Mouse (Mus musculus): ENCODE data around the gene Gm42417. TPM values are rescaled to one million over a fixed set of nuclear protein-coding genes. Genes with fewer than 3 reads are reported as not detected.

Gm42417 gene
- total and polyA plus RNA-seq, 3 experiments = 0.15 TPM; not detected in 2

GRCm38 (mm10) chr1:36531461-36531860 lies 7.8 kb downstream of the Gm42417 start:
- TF ChIP-seq CTCF (IDR thresholded peaks at IDR 0.05; ENCODE audit: low read depth, low read length) (no peak), POLR2AphosphoS5 (IDR thresholded peaks at IDR 0.05; ENCODE audit: insufficient replicate concordance, low read depth, low read length) (no peak), GATA2 (IDR thresholded peaks at IDR 0.05; ENCODE audit: borderline replicate concordance, low read depth, low read length) (no peak), TAL1 (conservative IDR thresholded peaks at IDR 0.05; ENCODE audit: low read depth, low read length) (no peak), GATA1 (IDR thresholded peaks at IDR 0.05; ENCODE audit: borderline replicate concordance, low read length) (no peak)
- H3K4me3 ChIP-seq (ENCODE audit: low read depth, low read length) = peak overlapping the region; percentile 0; the same call in 1 of the 2 replicates
- H3K27me3 ChIP-seq (ENCODE audit: insufficient read depth, low read length) = no peaks in the 10 kb centered on the region; the same call in 1 of the 2 replicates
- H3K36me3 ChIP-seq (replicated peaks) = peaks cover 84% of the 10 kb centered on the region
- DNase-seq (ENCODE audit: low spot score) = no peak
- H3K9me3 ChIP-seq (replicated peaks) = no peaks in the 10 kb centered on the region
- H3K4me1 ChIP-seq (ENCODE audit: insufficient read depth, low read depth, low read length) = peaks cover 20% of the 10 kb centered on the region
- no peak for ATAC-seq (ENCODE audit: extremely low read depth, insufficient number of reproducible peaks, low FRiP score, poor library complexity, severe bottlenecking)

GRCm38 (mm10) chr1:36530962-36531361 lies 8.3 kb downstream of the Gm42417 start:
- TF ChIP-seq TAL1 (conservative IDR thresholded peaks at IDR 0.05; ENCODE audit: low read depth, low read length) = no peak
- no peak for TF ChIP-seq GATA1 (IDR thresholded peaks at IDR 0.05; ENCODE audit: borderline replicate concordance, low read length)
- TF ChIP-seq POLR2AphosphoS5 (IDR thresholded peaks at IDR 0.05; ENCODE audit: insufficient replicate concordance, low read depth, low read length) = no peak
- no peak for TF ChIP-seq CTCF (IDR thresholded peaks at IDR 0.05; ENCODE audit: low read depth, low read length)
- no peak for TF ChIP-seq GATA2 (IDR thresholded peaks at IDR 0.05; ENCODE audit: borderline replicate concordance, low read depth, low read length)
- ATAC-seq (ENCODE audit: extremely low read depth, insufficient number of reproducible peaks, low FRiP score, poor library complexity, severe bottlenecking) = no peak
- Histone ChIP-seq H3K9me3 (replicated peaks) (no peaks in the 10 kb centered on the region), H3K4me1 (ENCODE audit: insufficient read depth, low read depth, low read length) (peaks cover 20% of the 10 kb centered on the region), H3K36me3 (replicated peaks) (peaks cover 84% of the 10 kb centered on the region), H3K4me3 (ENCODE audit: low read depth, low read length) (no peak overlapping the region), H3K27me3 (ENCODE audit: insufficient read depth, low read length) (no peaks in the 10 kb centered on the region; the same call in 1 of the 2 replicates)
- DNase-seq (ENCODE audit: low spot score) = no peak

GRCm38 (mm10) chr1:36530485-36530884 lies 8.7 kb downstream of the Gm42417 start:
- Histone ChIP-seq H3K27me3 (ENCODE audit: insufficient read depth, low read length) (no peaks in the 10 kb centered on the region; the same call in 1 of the 2 replicates), H3K4me1 (ENCODE audit: insufficient read depth, low read depth, low read length) (peaks cover 20% of the 10 kb centered on the region), H3K4me3 (ENCODE audit: low read depth, low read length) (no peak overlapping the region), H3K9me3 (replicated peaks) (no peaks in the 10 kb centered on the region), H3K36me3 (replicated peaks) (peaks cover 84% of the 10 kb centered on the region)
- no peak for ATAC-seq (ENCODE audit: extremely low read depth, insufficient number of reproducible peaks, low FRiP score, poor library complexity, severe bottlenecking)
- no peak for DNase-seq (ENCODE audit: low spot score)
- TF ChIP-seq CTCF (IDR thresholded peaks at IDR 0.05; ENCODE audit: low read depth, low read length) (no peak), GATA1 (IDR thresholded peaks at IDR 0.05; ENCODE audit: borderline replicate concordance, low read length) (no peak), POLR2AphosphoS5 (IDR thresholded peaks at IDR 0.05; ENCODE audit: insufficient replicate concordance, low read depth, low read length) (no peak), GATA2 (IDR thresholded peaks at IDR 0.05; ENCODE audit: borderline replicate concordance, low read depth, low read length) (no peak), TAL1 (conservative IDR thresholded peaks at IDR 0.05; ENCODE audit: low read depth, low read length) (no peak)

- Histone ChIP-seq H3K27me3 (ENCODE audit: insufficient read depth, low read length) (no peaks in the 10 kb centered on the region; the same call in 1 of the 2 replicates), H3K36me3 (replicated peaks) (peaks cover 84% of the 10 kb centered on the region), H3K4me3 (ENCODE audit: low read depth, low read length) (no peak overlapping the region), H3K9me3 (replicated peaks) (no peaks in the 10 kb centered on the region), H3K4me1 (ENCODE audit: insufficient read depth, low read depth, low read length) (peaks cover 20% of the 10 kb centered on the region)
- ATAC-seq (ENCODE audit: extremely low read depth, insufficient number of reproducible peaks, low FRiP score, poor library complexity, severe bottlenecking) (no peak), DNase-seq (ENCODE audit: low spot score) (no peak)
- no peak for TF ChIP-seq TAL1 (conservative IDR thresholded peaks at IDR 0.05; ENCODE audit: low read depth, low read length)
- no peak for TF ChIP-seq POLR2AphosphoS5 (IDR thresholded peaks at IDR 0.05; ENCODE audit: insufficient replicate concordance, low read depth, low read length)
- no peak for TF ChIP-seq GATA2 (IDR thresholded peaks at IDR 0.05; ENCODE audit: borderline replicate concordance, low read depth, low read length)
- TF ChIP-seq CTCF (IDR thresholded peaks at IDR 0.05; ENCODE audit: low read depth, low read length) = no peak
- no peak for TF ChIP-seq GATA1 (IDR thresholded peaks at IDR 0.05; ENCODE audit: borderline replicate concordance, low read length)
These were observed 9.4 kb downstream of the Gm42417 start for GRCm38 (mm10) chr1:36529875-36530274.

- Histone ChIP-seq H3K4me3 (ENCODE audit: low read depth, low read length) (no peak overlapping the region), H3K27me3 (ENCODE audit: insufficient read depth, low read length) (no peaks in the 10 kb centered on the region; the same call in 1 of the 2 replicates), H3K36me3 (replicated peaks) (peaks cover 85% of the 10 kb centered on the region), H3K9me3 (replicated peaks) (no peaks in the 10 kb centered on the region), H3K4me1 (ENCODE audit: insufficient read depth, low read depth, low read length) (peaks cover 14% of the 10 kb centered on the region)
- ATAC-seq (ENCODE audit: extremely low read depth, insufficient number of reproducible peaks, low FRiP score, poor library complexity, severe bottlenecking) = no peak
- TF ChIP-seq POLR2AphosphoS5 (IDR thresholded peaks at IDR 0.05; ENCODE audit: insufficient replicate concordance, low read depth, low read length) = no peak
- no peak for TF ChIP-seq TAL1 (conservative IDR thresholded peaks at IDR 0.05; ENCODE audit: low read depth, low read length)
- DNase-seq (ENCODE audit: low spot score) = no peak
These were observed 10.0 kb downstream of the Gm42417 start for GRCm38 (mm10) chr1:36529274-36529673.

- ATAC-seq (ENCODE audit: extremely low read depth, insufficient number of reproducible peaks, low FRiP score, poor library complexity, severe bottlenecking) (no peak), DNase-seq (ENCODE audit: low spot score) (peak; percentile 52)
- peaks cover 86% of the 10 kb centered on the region for H3K36me3 ChIP-seq (replicated peaks)
- no peak overlapping the region for H3K4me3 ChIP-seq (ENCODE audit: low read depth, low read length)
- H3K9me3 ChIP-seq (replicated peaks) = no peaks in the 10 kb centered on the region
- no peaks in the 10 kb centered on the region; the same call in 1 of the 2 replicates for H3K27me3 ChIP-seq (ENCODE audit: insufficient read depth, low read length)
- peaks cover 14% of the 10 kb centered on the region for H3K4me1 ChIP-seq (ENCODE audit: insufficient read depth, low read depth, low read length)
- TF ChIP-seq TAL1 (conservative IDR thresholded peaks at IDR 0.05; ENCODE audit: low read depth, low read length) (no peak), GATA2 (IDR thresholded peaks at IDR 0.05; ENCODE audit: borderline replicate concordance, low read depth, low read length) (no peak), GATA1 (IDR thresholded peaks at IDR 0.05; ENCODE audit: borderline replicate concordance, low read length) (no peak), CTCF (IDR thresholded peaks at IDR 0.05; ENCODE audit: low read depth, low read length) (no peak), POLR2AphosphoS5 (IDR thresholded peaks at IDR 0.05; ENCODE audit: insufficient replicate concordance, low read depth, low read length) (no peak)
These were observed 10.9 kb downstream of the Gm42417 start for GRCm38 (mm10) chr1:36528351-36528750.
